Mouse (Mus musculus): ENCODE results near the gene Lancl1. TPM values are rescaled to one million over a fixed set of nuclear protein-coding genes. Genes with fewer than 3 reads are reported as not detected.

Lancl1 gene
- polyA plus RNA-seq (2016; fragmentation: Nextera tagmentation; extraction: Ambion mirVana): 66.0 and 67.0 TPM in 2 replicates

DNA sequence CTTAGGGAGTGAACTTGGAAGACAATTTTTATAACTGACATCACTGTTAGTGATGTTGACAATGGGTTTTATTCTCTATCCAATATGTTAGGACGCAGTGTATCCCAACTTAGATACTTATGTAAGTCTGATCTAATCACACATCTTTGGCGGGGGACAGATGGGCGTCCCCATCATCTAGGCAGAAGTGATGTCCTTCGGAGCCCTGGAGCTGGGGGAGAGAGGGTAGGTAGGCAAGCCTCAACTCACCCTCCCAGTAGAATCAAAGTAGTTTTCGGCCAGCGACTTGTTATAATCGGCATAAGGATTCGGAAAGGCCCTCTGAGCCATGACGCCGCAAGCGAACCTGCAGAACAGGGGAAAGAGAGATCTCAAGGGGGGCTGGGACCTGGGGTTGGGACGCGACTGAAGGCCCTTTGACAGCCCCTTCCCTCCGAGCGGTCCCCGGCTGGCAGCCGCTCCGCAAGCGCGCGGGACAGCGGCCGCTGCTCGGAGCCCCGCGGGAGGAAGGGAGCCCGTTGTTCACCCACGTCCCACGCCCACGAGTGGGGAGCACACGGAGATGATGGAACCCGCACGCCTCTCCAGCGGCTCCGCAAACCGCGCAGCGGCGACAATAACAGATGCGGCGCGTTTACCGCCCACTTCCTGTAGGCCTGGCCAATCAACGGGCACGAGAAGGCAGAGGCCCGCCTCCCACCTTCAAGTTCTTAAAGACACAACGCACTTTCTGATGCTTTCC, at the start of gene Lancl1:
Gene Lancl1 (minus strand): TSS at position 627 of the 742 bp plus-strand sequence.
- Histone ChIP-seq H3K27me3 (ENCODE audit: poor library complexity, severe bottlenecking) (no peaks in the 10 kb centered on the region), H3K36me3 (replicated peaks) (peaks cover 25% of the 10 kb centered on the region), H3K4me1 (peaks cover 11% of the 10 kb centered on the region), H3K4me3 (peak within 1 kb of the TSS; percentile 94), H3K27ac (peak within 1 kb of the TSS; percentile 86), H3K9me3 (no peaks in the 10 kb centered on the region)
- WGBS: under 1% methylated on average over 41 of the region's 47 CpGs
- peak; percentile 85 for DNase-seq (ENCODE audit: extremely low spot score, low spot score)

GRCm38 (mm10) chr1:67079146-67079545, 40.5 kb upstream of the Lancl1 start:
- DNase-seq (ENCODE audit: extremely low spot score, low spot score): no peak
- Histone ChIP-seq H3K4me3 (no peak overlapping the region), H3K27me3 (ENCODE audit: poor library complexity, severe bottlenecking) (no peaks in the 10 kb centered on the region), H3K9me3 (no peaks in the 10 kb centered on the region), H3K4me1 (no peaks in the 10 kb centered on the region), H3K27ac (no peak overlapping the region), H3K36me3 (replicated peaks) (no peaks in the 10 kb centered on the region)
- 85% methylated on average over 7 of the region's 7 CpGs for WGBS

GRCm38 (mm10) chr1:67078666-67079065, 40.0 kb upstream of the Lancl1 start:
- WGBS: 91% methylated on average over 2 of the region's 2 CpGs
- Histone ChIP-seq H3K27ac (no peak overlapping the region), H3K4me1 (no peaks in the 10 kb centered on the region), H3K27me3 (ENCODE audit: poor library complexity, severe bottlenecking) (no peaks in the 10 kb centered on the region), H3K9me3 (no peaks in the 10 kb centered on the region), H3K36me3 (replicated peaks) (no peaks in the 10 kb centered on the region), H3K4me3 (no peak overlapping the region)
- no peak for DNase-seq (ENCODE audit: extremely low spot score, low spot score)

GRCm38 (mm10) chr1:67077739-67078138, 39.1 kb upstream of the Lancl1 start:
- Histone ChIP-seq H3K27ac (no peak overlapping the region), H3K9me3 (no peaks in the 10 kb centered on the region), H3K36me3 (replicated peaks) (no peaks in the 10 kb centered on the region), H3K4me1 (no peaks in the 10 kb centered on the region), H3K4me3 (no peak overlapping the region), H3K27me3 (ENCODE audit: poor library complexity, severe bottlenecking) (no peaks in the 10 kb centered on the region)
- 84% methylated on average over 2 of the region's 2 CpGs for WGBS
- no peak for DNase-seq (ENCODE audit: extremely low spot score, low spot score)

- Histone ChIP-seq H3K27ac (no peak overlapping the region), H3K9me3 (no peaks in the 10 kb centered on the region), H3K27me3 (ENCODE audit: poor library complexity, severe bottlenecking) (no peaks in the 10 kb centered on the region), H3K4me3 (no peak overlapping the region), H3K4me1 (no peaks in the 10 kb centered on the region), H3K36me3 (replicated peaks) (no peaks in the 10 kb centered on the region)
- WGBS: 77% methylated on average over 1 of the region's 1 CpGs
- no peak for DNase-seq (ENCODE audit: extremely low spot score, low spot score)
Measured at GRCm38 (mm10) chr1:67067561-67067960, 28.9 kb upstream of the Lancl1 start.

- no peak overlapping the region for H3K4me3 ChIP-seq
- DNase-seq (ENCODE audit: extremely low spot score, low spot score): no peak
- H3K4me1 ChIP-seq: no peaks in the 10 kb centered on the region
- 89% methylated on average over 9 of the region's 9 CpGs for WGBS
- H3K9me3 ChIP-seq: no peaks in the 10 kb centered on the region
- no peaks in the 10 kb centered on the region for H3K36me3 ChIP-seq (replicated peaks)
- no peaks in the 10 kb centered on the region for H3K27me3 ChIP-seq (ENCODE audit: poor library complexity, severe bottlenecking)
- no peak overlapping the region for H3K27ac ChIP-seq
Measured at GRCm38 (mm10) chr1:67065347-67066270, 26.9 kb upstream of the Lancl1 start.

DNA sequence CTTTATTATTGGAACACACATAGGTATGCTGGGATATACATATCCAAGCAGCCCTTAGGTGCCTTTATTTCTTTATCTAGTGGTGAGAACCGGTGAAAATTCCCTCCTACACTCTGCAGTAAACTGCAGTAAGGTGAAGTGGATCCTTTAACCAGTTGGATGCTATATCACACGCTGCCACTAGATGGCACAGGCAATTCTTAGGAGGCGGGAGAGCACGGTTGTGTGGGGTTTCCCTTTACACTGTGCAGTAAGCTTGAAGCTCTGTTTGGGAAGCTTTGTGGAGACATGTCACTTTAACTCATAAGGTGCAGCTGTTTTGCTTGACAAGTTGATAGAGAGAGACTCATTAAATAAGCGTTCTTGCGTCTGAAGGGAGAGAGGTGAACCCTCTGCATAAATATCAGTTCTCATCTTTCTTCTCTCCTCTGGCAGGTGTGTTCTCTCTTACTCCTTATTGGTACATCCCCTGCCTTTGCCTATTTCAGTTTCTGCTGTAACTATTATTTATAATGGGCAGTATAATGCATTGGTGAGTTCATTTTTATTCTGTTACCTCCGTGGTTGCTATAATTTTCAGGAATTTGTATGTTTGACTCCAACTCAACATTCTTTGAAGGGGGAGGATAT, 22.9 kb upstream of the Lancl1 start:
- no peak overlapping the region for H3K27ac ChIP-seq
- DNase-seq (ENCODE audit: extremely low spot score, low spot score): peak; percentile 50
- H3K4me1 ChIP-seq: no peaks in the 10 kb centered on the region
- no peaks in the 10 kb centered on the region for H3K9me3 ChIP-seq
- H3K36me3 ChIP-seq (replicated peaks): no peaks in the 10 kb centered on the region
- H3K4me3 ChIP-seq: no peak overlapping the region
- WGBS: 13% methylated on average over 7 of the region's 7 CpGs
- no peaks in the 10 kb centered on the region for H3K27me3 ChIP-seq (ENCODE audit: poor library complexity, severe bottlenecking)

- no peak for DNase-seq (ENCODE audit: extremely low spot score, low spot score)
- H3K4me1 ChIP-seq: no peaks in the 10 kb centered on the region
- no peaks in the 10 kb centered on the region for H3K36me3 ChIP-seq (replicated peaks)
- no peak overlapping the region for H3K4me3 ChIP-seq
- H3K27ac ChIP-seq: no peak overlapping the region
- no peaks in the 10 kb centered on the region for H3K27me3 ChIP-seq (ENCODE audit: poor library complexity, severe bottlenecking)
- WGBS: 92% methylated on average over 7 of the region's 7 CpGs
- no peaks in the 10 kb centered on the region for H3K9me3 ChIP-seq
Measured at GRCm38 (mm10) chr1:67055816-67056215, 17.1 kb upstream of the Lancl1 start.

GRCm38 (mm10) chr1:67052721-67053120, 14.0 kb upstream of the Lancl1 start:
- no peaks in the 10 kb centered on the region for H3K9me3 ChIP-seq
- no peaks in the 10 kb centered on the region for H3K4me1 ChIP-seq
- H3K27me3 ChIP-seq (ENCODE audit: poor library complexity, severe bottlenecking): no peaks in the 10 kb centered on the region
- H3K36me3 ChIP-seq (replicated peaks): no peaks in the 10 kb centered on the region
- 56% methylated on average over 4 of the region's 4 CpGs for WGBS
- H3K27ac ChIP-seq: no peak overlapping the region
- DNase-seq (ENCODE audit: extremely low spot score, low spot score): no peak
- H3K4me3 ChIP-seq: no peak overlapping the region

- Histone ChIP-seq H3K27ac (no peak overlapping the region), H3K36me3 (replicated peaks) (no peaks in the 10 kb centered on the region), H3K27me3 (ENCODE audit: poor library complexity, severe bottlenecking) (no peaks in the 10 kb centered on the region), H3K4me3 (no peak overlapping the region), H3K9me3 (no peaks in the 10 kb centered on the region), H3K4me1 (no peaks in the 10 kb centered on the region)
- DNase-seq (ENCODE audit: extremely low spot score, low spot score): no peak
- 66% methylated on average over 1 of the region's 1 CpGs for whole genome bisulfite sequencing
Measured at GRCm38 (mm10) chr1:67049600-67049999, 10.9 kb upstream of the Lancl1 start.

- no peak overlapping the region for H3K27ac ChIP-seq
- H3K9me3 ChIP-seq: no peaks in the 10 kb centered on the region
- H3K36me3 ChIP-seq (replicated peaks): no peaks in the 10 kb centered on the region
- H3K4me3 ChIP-seq: no peak overlapping the region
- 86% methylated on average over 4 of the region's 4 CpGs for WGBS
- DNase-seq (ENCODE audit: extremely low spot score, low spot score): no peak
- no peaks in the 10 kb centered on the region for H3K27me3 ChIP-seq (ENCODE audit: poor library complexity, severe bottlenecking)
- H3K4me1 ChIP-seq: no peaks in the 10 kb centered on the region
Measured at GRCm38 (mm10) chr1:67048696-67049095, 10.0 kb upstream of the Lancl1 start.

DNA sequence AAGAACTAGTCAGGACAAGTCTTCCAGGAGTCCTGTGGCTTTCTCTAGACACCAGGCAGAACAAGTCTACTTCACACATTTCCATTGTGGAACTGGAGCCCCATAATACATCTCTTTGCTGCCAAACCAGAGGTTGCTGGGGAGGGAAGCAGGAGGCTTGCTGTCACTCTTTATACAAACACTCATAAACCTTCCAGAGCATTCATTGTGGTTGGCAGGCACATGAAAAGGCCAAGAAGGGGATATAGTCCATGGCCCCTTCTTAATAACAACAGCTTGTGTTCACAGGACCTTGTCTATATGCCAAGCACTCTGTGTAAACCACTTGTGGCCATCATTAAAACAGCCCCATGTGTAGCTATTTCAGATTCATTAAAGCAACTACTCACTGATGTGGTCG, 6.4 kb upstream of the Lancl1 start:
- Histone ChIP-seq H3K27ac (no peak overlapping the region), H3K4me3 (no peak overlapping the region), H3K27me3 (ENCODE audit: poor library complexity, severe bottlenecking) (no peaks in the 10 kb centered on the region), H3K36me3 (replicated peaks) (no peaks in the 10 kb centered on the region), H3K4me1 (no peaks in the 10 kb centered on the region), H3K9me3 (no peaks in the 10 kb centered on the region)
- no peak for DNase-seq (ENCODE audit: extremely low spot score, low spot score)
- 82% methylated on average over 1 of the region's 1 CpGs for WGBS
